Mouse (Mus musculus) liver, embryonic 14.5 days (tissue): Measurements from ENCODE around the gene Ahr. TPM values are rescaled to one million over a fixed set of nuclear protein-coding genes. Genes with fewer than 3 reads are reported as not detected.
A peak's percentile ranks its signal among the peaks of the same experiment; 100 is the strongest.

ENCODE experiments used
- ATAC-seq: fragments of 200-750 bp; cut with Nextera tagmentation; 2 replicates; pipeline ENCODE4 v1.8.0; 2017; ENCODE audit warnings: moderate number of reproducible peaks, mild to moderate bottlenecking, moderate library complexity; ENCODE audit not compliant: insufficient read depth
- DNase-seq, 3 experiments: peaks; one replicate each; pipeline ENCODE4 v3.0.0-alpha.2; 2012 to 2013; ENCODE audit warnings: low read depth in 3 of 3, low spot score in 3 of 3
- H3K27ac ChIP-seq: fragments of 300-500 bp; sonication (generic); 2 replicates; pipeline ENCODE4 v1.5.1; 2014; ENCODE audit warnings: moderate library complexity, mild to moderate bottlenecking, control low read depth, inconsistent platforms
- H3K27me3 ChIP-seq: fragments of 300-500 bp; sonication (generic); 2 replicates; pipeline ENCODE4 v1.6.1; 2014; ENCODE audit warnings: mild to moderate bottlenecking, low read length, moderate library complexity; ENCODE audit not compliant: control insufficient read depth, insufficient read depth
- H3K36me3 ChIP-seq: fragments of 300-500 bp; sonication (generic); replicated peaks from 2 replicates; pipeline ENCODE4 v1.6.1; 2014; ENCODE audit warnings: low read depth; ENCODE audit not compliant: control insufficient read depth, insufficient read depth
- H3K4me1 ChIP-seq, 2 experiments: fragments of 200-500 bp in 1 of 2; fragments of 300-500 bp in 1 of 2; sonication (generic) in 1 of 2; replicated peaks; 2 replicates each; pipeline ENCODE4 v1.6.1; 2012 to 2014; ENCODE audit warnings: antibody characterized with exemption in 1 of 2, inconsistent platforms in 1 of 2, low read length in 1 of 2; ENCODE audit not compliant: control insufficient read depth in 2 of 2, insufficient read depth in 2 of 2
- H3K4me2 ChIP-seq: fragments of 300-500 bp; sonication (generic); 2 replicates; pipeline ENCODE4 v1.6.1; 2014; ENCODE audit warnings: low read depth, mild to moderate bottlenecking, control low read depth, moderate library complexity
- H3K4me3 ChIP-seq, 2 experiments: fragments of 200-500 bp in 1 of 2; fragments of 300-500 bp in 1 of 2; sonication (generic) in 1 of 2; 2 replicates each; pipeline ENCODE4 v1.5.1; 2012 to 2014; ENCODE audit warnings: low read depth in 2 of 2, low read length in 2 of 2, mild to moderate bottlenecking in 2 of 2, control low read depth in 1 of 2, inconsistent platforms in 1 of 2, moderate library complexity in 1 of 2; ENCODE audit not compliant: insufficient read depth in 1 of 2
- H3K9ac ChIP-seq: fragments of 300-500 bp; sonication (generic); replicated peaks from 2 replicates; pipeline ENCODE4 v1.6.1; 2014; ENCODE audit warnings: mild to moderate bottlenecking, control low read depth, moderate library complexity
- H3K9me3 ChIP-seq: fragments of 300-500 bp; sonication (generic); 2 replicates; pipeline ENCODE4 v1.6.1; 2016; ENCODE audit warnings: low read length, mixed read lengths; ENCODE audit not compliant: control insufficient read depth
- CTCF ChIP-seq: IDR thresholded peaks from 2 replicates; pipeline ENCODE4 v1.5.1; 2016; ENCODE audit warnings: antibody characterized with exemption, low read depth, control low read depth
- EP300 ChIP-seq: IDR thresholded peaks from 2 replicates; pipeline ENCODE4 v1.6.1; 2016; ENCODE audit warnings: antibody characterized with exemption, low read depth
- WGBS: fragments of 180-500 bp; shearing (Covaris S2); extraction: QIAGEN DNeasy Blood & Tissue Kit; methylation state at CpG from one replicate; pipeline ENCODE4 v1.1.7; 2014; ENCODE audit not compliant: insufficient replicate concordance; 5-methylcytosine and 5-hydroxymethylcytosine counted together
- polyA plus RNA-seq, 2 experiments: library from polyadenylated mRNA; depleted of rRNA in 1 of 2; stranded (reverse) in 1 of 2; unstranded in 1 of 2; fragments of >200 nt; fragmentation: Nextera tagmentation in 1 of 2; extraction: Ambion mirVana in 1 of 2; gene quantifications; 2 replicates each; pipeline versions ENCODE4 v1.2.1 to v1.2.3; 2012 to 2014

Gene Ahr
- polyA plus RNA-seq, 2 experiments, result 1.5 to 2.4 TPM

- H3K9me3 ChIP-seq, result no peaks in the 10 kb centered on the region
- 35% methylated on average over 3 of the region's 3 CpGs for WGBS
- H3K36me3 ChIP-seq, result no peaks in the 10 kb centered on the region
- H3K27me3 ChIP-seq, result no peaks in the 10 kb centered on the region
- no peak overlapping the region for H3K4me3 ChIP-seq
- peaks cover 0 to 6% of the 10 kb centered on the region in 2 experiments; a peak in 1 of 4 replicates for H3K4me1 ChIP-seq
- H3K27ac ChIP-seq, result no peak overlapping the region
- DNase-seq (no peak), ATAC-seq (no peak)
- TF ChIP-seq EP300, result no peak
- TF ChIP-seq CTCF, result no peak
- no peak overlapping the region for H3K4me2 ChIP-seq
- no peak overlapping the region for H3K9ac ChIP-seq
Measured at GRCm38 (mm10) chr12:35538843-35539242, 4.0 kb upstream of the Ahr start.

- Histone ChIP-seq H3K9ac (peak overlapping the region; percentile 68), H3K27ac (no peak overlapping the region)
Measured at GRCm38 (mm10) chr12:35534114-35534753, 604 bp downstream of the Ahr start.

GRCm38 (mm10) chr12:35533748-35534113 lies 1.1 kb downstream of the Ahr start:
- no peak overlapping the region for H3K27ac ChIP-seq
- no peak for DNase-seq

More at GRCm38 (mm10) chr12:35534114-35534753, 604 bp downstream of the Ahr start:
- no peak for TF ChIP-seq EP300
- no peak for TF ChIP-seq CTCF
- DNase-seq, result no peak
- H3K4me2 ChIP-seq, result peak overlapping the region; percentile 82
- H3K4me3 ChIP-seq, result peak overlapping the region; percentile 65 to 78
- ATAC-seq, result no peak; the same call in none of the 2 replicates
- H3K36me3 ChIP-seq, result no peaks in the 10 kb centered on the region
- no peaks in the 10 kb centered on the region for H3K27me3 ChIP-seq
- H3K4me1 ChIP-seq, result peaks cover 0 to 6% of the 10 kb centered on the region in 2 experiments; a peak in 1 of 4 replicates
- WGBS, result under 1% methylated on average over 49 of the region's 49 CpGs
- H3K9me3 ChIP-seq, result no peaks in the 10 kb centered on the region

GRCm38 (mm10) chr12:35533133-35533532 lies 1.7 kb downstream of the Ahr start:
- Histone ChIP-seq H3K27me3 (no peaks in the 10 kb centered on the region), H3K9me3 (no peaks in the 10 kb centered on the region), H3K9ac (no peak overlapping the region), H3K4me3 (no peak overlapping the region), H3K4me1 (peaks cover 0 to 9% of the 10 kb centered on the region in 2 experiments; a peak in 3 of 4 replicates), H3K27ac (no peak overlapping the region), H3K4me2 (peak overlapping the region; percentile 82), H3K36me3 (no peaks in the 10 kb centered on the region)
- DNase-seq (no peak), ATAC-seq (no peak)
- WGBS, result 40% methylated on average over 5 of the region's 5 CpGs
- no peak for TF ChIP-seq EP300
- TF ChIP-seq CTCF, result no peak

More at GRCm38 (mm10) chr12:35533748-35534113, 1.1 kb downstream of the Ahr start:
- ATAC-seq, result no peak
- H3K9ac ChIP-seq, result no peak overlapping the region; the same call in none of the 2 replicates
- peaks cover 0 to 6% of the 10 kb centered on the region in 2 experiments; a peak in 1 of 4 replicates for H3K4me1 ChIP-seq
- TF ChIP-seq EP300 (no peak), CTCF (no peak)
- peak overlapping the region; percentile 65 to 78 for H3K4me3 ChIP-seq
- H3K4me2 ChIP-seq, result peak overlapping the region; percentile 82
- no peaks in the 10 kb centered on the region for H3K27me3 ChIP-seq
- H3K9me3 ChIP-seq, result no peaks in the 10 kb centered on the region
- no peaks in the 10 kb centered on the region for H3K36me3 ChIP-seq

- DNase-seq, result peak; percentile 30 to 47 (median 36)
- no peaks in the 10 kb centered on the region for H3K9me3 ChIP-seq
- H3K27ac ChIP-seq, result no peak overlapping the region
- peak overlapping the region; percentile 82 for H3K4me2 ChIP-seq
- H3K9ac ChIP-seq, result no peak overlapping the region
- H3K4me3 ChIP-seq, result no peak overlapping the region
- H3K36me3 ChIP-seq, result no peaks in the 10 kb centered on the region
- TF ChIP-seq CTCF (peak; percentile 60), EP300 (no peak)
- WGBS, result 8% methylated on average over 5 of the region's 5 CpGs
- no peak for ATAC-seq
- no peaks in the 10 kb centered on the region for H3K27me3 ChIP-seq
- H3K4me1 ChIP-seq, result peaks cover 7 to 18% of the 10 kb centered on the region in 2 experiments
Measured at GRCm38 (mm10) chr12:35532151-35532550, 2.7 kb downstream of the Ahr start.
